Mouse (Mus musculus) C2C12 (cell line): ENCODE measurements around the gene Gas7.

Experiments
- CEBPB ChIP-seq: IDR thresholded peaks from one replicate; pipeline ENCODE4 v1.6.1; 2011; ENCODE audit warnings: low read depth, mild to moderate bottlenecking, control low read depth, moderate library complexity
- CTCF ChIP-seq: IDR thresholded peaks from one replicate; pipeline ENCODE4 v1.5.1; 2011; ENCODE audit not compliant: control insufficient read depth, insufficient read depth, insufficient read length
- MAX ChIP-seq: IDR thresholded peaks from one replicate; pipeline ENCODE4 v1.6.1; 2011; ENCODE audit warnings: mild to moderate bottlenecking, control low read depth
- MYOD1 ChIP-seq: IDR thresholded peaks from one replicate; pipeline ENCODE4 v1.6.1; 2011; ENCODE audit warnings: low read depth; ENCODE audit not compliant: control insufficient read depth, insufficient read length
- MYOG ChIP-seq: IDR thresholded peaks from one replicate; pipeline ENCODE4 v1.6.1; 2011; ENCODE audit not compliant: control insufficient read depth, insufficient read length; ENCODE audit errors: extremely low read depth

GRCm38 (mm10) chr11:67544656-67545432 lies 89.6 kb downstream of the Gas7 start:
- TF ChIP-seq MYOD1 (no peak), CTCF (no peak), MAX (no peak), MYOG (no peak), CEBPB (no peak)
